Mouse (Mus musculus): Measurements from ENCODE around the gene Clec2g.
"Not testable (repeated sequence)": the region's sequence is repeated elsewhere in the genome, so short reads cannot be mapped to it uniquely, and the experiment has no call there.

Gene Clec2g

DNA sequence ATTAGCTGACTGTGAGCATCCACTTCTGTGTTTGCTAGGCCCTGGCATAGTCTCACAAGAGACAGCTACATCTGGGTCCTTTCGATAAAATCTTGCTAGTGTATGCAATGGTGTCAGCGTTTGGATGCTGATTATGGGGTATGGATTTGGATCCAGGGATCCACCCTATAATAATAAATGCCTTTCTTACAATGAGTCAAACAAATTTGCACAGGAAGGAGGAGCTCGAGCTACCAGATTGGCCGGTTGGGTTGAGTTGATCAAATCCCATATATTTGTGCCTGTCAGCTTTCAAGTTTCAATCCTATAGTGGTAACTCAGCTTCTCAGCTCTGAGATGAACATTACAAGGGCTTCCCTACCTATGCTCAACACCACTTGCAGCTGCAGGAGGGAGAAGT is at the start of gene Clec2g:
Gene Clec2g, plus strand, starts transcription at position 301 of the 400 bp plus-strand sequence.
- DNase-seq (ENCODE audit: low spot score in 2 of 2), result not testable (repeated sequence)

DNA sequence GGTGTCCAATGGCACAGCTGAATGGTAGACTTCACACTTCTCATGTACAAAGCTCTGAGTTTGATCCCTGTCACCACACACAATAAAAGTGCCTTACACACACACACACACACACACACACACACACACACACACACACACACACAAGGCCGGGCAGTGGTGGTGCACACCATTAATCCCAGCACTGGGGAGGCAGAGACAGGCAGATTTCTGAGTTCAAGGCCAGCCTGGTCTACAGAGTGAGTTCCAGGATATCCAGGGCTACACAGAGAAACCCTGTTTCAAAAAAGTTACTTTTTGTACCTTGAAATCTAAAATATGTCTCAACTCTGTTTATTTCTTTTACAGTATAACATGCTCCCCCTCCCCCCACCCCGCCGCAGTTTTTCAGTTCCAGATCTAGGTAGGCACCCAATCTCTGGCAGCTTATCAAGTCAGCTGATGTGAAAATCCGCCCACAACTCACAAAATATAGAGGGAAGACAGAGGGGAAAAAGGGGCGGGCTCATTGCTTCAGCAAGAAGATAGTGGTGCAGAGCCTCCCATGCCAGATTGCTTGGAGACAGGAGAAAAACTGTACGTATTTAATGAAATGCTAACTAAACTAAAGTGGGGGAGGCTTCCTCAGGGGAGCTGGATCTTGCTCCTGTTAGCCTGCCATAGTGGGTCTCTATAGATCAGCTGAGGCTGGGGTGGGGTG is 46.9 kb upstream of the Clec2g start, which contains the start of gene Clec2i:
Gene Clec2i, plus strand, starts transcription at position 498 of the 700 bp plus-strand sequence.
- peak; percentile 63 to 73 for DNase-seq (ENCODE audit: low spot score in 2 of 2)

DNA sequence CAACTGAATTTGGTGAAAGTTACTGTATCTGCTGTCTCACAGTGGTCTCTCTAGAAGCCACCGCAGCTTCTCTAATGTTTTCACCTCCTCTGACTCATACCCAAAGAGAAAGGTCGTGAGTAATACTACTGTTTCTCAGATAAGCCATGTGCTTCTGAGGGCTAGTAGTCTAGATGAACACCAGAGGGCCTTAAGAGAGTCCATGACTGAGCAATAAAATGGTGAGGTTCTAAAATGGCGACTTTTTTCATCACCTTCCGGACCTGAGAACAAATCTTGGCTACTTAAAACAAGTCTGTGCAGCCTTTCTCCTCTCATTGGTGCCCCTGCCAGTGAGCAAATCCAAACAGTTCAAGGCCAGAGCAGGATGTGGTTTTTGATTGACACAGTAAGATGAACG is 45.3 kb upstream of the Clec2g start:
- DNase-seq (ENCODE audit: low spot score in 2 of 2), result peak; percentile 79

DNA sequence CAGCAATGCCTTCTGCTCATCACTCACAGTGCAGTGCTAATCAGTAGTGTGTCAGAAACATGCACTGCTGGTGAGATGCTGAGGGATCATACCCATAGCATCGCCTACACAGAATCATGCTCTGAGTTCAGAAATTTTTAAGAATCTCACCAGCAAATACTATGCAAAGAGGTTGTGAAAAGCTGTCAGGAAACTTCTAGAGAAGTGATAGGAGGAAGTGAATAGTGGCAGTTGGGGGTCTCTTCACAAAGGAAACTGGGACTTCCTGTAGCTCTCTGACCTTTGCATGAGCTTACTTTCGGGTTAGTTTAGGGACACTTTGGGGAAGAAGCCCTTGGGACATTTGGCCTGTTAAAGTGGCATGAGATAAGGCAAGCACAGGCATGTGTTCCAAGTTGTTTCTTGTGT is 43.2 kb upstream of the Clec2g start, which contains the start of gene BC035044:
Gene BC035044, minus strand, starts transcription at position 179 of the 408 bp plus-strand sequence.
- peak; percentile 22 to 37 for DNase-seq (ENCODE audit: low spot score in 2 of 2)

DNA sequence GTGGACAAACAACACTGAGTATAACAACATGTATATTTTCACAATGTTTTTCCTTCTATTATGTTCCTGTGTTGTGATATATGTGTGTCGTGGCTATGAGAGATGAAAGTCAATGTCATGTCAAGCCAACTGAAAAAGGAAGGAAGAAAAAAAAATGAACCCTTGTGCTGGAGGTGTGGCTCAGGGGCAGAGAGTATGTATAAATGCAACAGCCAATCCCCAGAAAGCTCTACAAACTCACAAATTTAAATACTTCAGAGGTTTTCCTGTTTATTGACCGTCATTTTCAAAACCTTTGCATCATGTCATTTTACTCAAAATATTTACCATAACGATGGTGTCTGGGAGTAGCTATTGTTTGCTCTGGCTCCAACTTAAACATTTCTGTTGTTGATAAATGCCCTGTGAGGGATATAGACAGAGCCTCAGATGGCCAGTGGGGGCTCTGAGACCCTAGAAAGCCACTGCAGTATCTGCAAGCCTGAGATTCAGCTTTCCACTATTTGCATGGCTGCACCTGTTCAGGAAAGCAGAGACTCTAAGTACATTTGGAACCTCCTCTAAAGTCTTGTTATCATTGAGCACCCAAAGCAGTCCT is 38.7 kb upstream of the Clec2g start:
- DNase-seq (ENCODE audit: low spot score in 2 of 2), result no peak

DNA sequence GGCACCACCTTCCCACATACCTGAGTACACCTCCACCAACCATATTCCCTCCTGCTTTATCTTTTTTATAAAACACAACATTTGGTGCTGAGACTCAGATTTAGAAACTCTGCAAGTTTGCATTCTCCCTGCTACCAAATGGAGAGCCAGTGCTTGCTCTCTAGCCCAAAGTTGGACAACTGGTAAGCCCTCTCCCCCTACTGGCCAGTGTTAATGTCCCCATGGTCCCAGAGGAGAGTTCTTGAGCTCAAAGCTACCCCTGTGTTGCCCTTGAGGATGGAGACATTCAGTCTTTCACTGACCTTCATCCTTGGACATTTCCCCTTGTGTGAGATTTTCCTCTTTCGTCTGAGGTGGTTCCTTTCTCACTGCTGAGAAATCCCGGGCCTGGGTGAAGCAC is 34.1 kb upstream of the Clec2g start:
- no peak for DNase-seq (ENCODE audit: low spot score in 2 of 2)

DNA sequence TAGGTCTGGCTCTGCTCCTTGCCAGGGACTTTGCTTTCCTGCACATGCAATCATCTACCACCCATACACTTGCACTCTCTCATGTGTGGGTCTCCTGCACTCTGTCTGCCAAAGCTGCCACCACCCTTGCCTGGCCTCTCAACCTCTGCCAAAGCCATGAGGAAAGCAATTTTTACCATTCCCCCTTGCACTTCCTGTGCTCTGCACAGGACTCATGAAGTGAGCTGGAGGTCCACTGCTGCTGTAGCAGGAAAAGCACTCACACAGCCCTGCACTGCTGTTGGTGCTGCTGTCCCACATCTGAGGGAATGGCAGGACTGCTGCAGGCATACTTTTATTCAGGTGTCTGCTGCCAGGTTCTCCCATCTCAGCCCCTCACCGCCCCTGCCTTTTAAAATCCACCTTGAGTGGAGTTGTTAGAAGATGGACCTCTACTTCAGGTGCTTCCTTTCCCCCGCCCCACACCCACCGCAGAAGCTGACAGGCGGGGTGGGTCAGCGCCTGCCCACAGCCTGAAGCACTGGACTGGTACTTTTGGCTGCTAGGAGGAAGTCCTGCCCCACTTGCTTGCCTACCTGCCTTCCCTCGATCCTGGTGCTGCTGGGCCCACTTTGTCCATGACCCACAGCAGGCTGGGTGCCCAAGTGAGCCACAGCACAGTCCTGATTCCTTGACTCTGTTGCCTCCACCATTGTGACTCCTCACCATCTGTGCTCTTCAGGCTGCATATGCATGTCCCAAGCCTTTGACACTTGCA is 33.2 kb upstream of the Clec2g start:
- not testable (repeated sequence) for DNase-seq (ENCODE audit: low spot score in 2 of 2)

DNA sequence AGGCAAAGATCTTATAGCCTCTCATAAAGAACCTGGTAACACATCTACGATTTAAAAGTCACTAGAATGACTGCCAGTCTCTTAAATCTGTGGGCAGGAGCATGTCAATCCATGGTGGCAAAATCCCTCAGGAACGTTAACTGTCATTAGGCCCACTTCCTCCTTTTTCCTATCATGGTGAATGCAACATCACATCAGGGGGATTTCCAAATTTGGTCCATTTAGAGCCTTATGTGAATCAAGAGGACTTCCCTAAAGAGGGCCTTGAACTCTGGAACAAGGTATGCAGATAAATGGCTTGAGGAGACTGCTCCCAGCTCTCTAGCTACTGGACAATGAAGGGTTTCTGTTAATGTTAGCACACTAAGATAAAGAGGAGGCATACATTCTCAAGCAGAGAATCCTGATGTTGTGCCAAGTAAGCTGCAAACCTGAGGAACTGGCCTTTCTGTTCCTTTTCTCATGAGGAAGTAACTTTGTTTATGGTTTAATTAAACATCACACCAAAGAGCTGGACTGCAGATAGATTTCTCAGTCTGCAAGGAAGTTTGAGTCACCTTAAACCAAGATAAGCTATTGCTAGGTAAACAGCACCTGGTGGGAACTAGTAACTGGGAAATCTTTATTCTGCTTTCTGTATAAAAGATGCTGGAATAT is 20.5 kb upstream of the Clec2g start:
- no peak for DNase-seq (ENCODE audit: low spot score in 2 of 2)

DNA sequence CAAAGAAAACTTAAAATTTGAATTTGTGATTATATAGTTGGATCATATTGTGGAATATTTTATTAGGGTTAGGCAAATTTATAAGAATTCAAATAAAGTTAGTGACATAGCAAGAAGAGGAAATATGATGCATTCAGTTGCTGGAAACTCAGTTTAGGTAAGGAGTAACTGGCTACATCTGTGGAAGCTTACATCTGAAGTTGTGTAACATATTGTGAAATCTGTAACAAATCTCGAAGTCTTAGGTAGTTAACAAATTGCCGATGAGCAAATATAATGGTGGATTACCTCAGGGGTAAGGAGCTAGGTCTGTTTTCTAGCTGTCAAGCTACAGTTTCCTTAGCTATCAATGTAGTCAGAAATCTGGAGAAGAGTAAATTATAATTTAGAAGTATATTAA is 16.9 kb upstream of the Clec2g start:
- no peak for DNase-seq (ENCODE audit: low spot score in 2 of 2)

DNA sequence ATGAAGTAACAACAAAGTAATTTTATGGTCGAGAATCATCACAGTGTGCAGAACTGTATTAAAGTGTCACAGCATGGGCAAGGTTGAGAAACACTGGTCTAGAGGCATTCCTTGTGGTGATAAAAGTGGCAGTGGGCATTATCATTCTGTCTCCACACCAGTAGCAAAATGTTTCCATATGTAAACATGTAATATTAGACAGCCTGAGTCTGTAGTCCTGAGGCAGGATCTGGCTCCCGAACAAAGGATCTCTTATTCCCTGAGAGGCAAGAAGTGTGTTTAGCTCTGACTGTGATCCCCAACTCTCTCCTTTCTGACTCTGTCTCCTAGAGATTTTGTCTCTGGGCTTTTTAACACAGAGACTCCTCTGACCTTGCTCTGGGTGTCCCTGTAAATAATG is 1.1 kb upstream of the Clec2g start:
- DNase-seq (ENCODE audit: low spot score in 2 of 2), result no peak

DNA sequence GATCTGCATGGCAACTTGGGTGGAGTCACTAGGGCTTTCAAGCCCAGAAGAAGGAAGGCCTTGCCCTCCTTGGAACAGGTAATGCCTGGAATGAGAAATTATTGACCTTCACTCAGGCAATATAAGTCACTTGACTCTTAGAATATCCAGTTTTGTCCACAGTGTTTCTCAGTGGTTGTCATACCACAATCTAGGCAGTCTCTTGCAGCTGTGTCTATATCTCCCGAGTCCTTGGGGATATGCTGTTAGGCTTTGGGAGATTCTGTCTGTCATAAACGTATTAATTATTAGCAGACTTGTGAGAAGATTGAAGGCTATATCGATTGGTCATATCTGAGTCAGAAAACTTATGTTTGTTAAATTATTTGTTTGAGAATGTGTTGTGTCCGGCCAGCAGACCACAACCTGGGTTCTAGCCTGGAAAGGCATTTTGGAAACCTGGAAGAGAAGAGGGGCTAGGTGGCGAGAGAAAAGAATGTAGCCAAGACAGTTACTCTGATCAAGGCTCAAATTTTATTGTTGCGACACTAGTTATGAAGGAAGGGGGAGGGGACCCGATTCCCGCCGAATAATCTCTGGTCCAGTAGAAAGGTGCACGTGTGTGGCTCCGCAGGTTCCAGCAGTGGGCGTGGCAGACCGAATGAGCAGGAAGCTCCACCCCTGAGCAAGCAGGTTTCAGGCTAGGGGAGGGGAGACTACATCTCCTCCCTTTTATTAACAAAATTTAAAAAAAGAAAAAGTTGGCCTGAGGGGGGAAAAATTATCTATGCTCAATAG is 1.9 kb downstream of the Clec2g start:
- DNase-seq (ENCODE audit: low spot score in 2 of 2), result not testable (repeated sequence)

DNA sequence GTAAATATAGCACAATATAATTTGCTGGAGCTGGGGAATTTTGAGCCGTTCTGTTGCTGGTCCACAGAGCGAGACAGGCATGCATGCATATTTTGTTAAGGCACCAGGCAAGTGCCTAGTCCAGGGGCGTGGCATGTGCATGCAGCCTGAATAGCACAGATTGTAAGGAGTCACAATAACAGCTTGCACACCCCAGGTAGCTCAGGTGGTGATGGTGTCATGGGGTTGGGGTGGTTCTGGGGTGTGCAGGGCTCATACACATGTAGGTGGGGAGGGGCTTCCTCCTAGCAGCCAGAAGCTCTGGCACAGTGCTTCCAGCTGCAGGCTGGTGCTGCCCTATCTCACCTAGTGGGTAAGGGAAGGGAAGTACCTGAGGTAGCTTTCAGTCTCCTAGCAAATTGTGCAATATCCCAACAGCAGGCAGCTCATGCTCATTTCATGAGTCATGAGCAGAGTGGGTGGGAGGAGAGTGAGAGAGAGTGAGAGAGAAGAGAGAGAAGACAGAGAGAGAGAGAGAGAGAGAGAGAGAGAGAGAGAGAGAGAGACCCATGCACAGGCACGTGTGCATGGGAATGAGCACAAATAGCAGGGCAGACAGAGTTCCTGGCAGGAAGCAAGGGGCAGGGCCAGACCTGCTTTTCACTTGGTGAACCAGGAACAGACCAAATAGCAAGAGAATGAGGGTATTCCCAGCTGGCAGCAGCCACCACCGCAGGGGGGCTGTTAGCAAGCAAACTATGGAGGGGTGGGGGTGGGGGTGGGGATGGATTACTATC is 7.7 kb downstream of the Clec2g start:
- DNase-seq (ENCODE audit: low spot score in 2 of 2), result no peak

DNA sequence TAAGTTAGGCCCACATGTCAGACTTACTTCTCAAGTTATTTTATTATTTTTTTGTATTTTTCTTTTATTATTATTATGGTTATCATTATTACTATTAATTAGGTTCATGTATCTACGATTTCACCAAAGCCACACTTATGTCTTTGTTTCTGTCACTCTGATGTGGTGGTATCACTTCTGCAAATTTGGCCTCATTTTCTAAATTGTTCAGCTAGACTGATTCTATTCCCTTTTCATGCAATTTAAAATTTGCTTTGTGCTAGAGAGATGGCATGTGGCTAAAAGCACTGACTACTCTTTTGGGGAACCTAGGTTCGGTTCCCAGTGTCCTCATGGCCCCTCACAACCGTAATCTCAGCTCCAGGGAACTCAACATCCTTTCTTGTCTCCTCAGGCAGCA is 11.4 kb downstream of the Clec2g start:
- DNase-seq (ENCODE audit: low spot score in 2 of 2), result no peak

DNA sequence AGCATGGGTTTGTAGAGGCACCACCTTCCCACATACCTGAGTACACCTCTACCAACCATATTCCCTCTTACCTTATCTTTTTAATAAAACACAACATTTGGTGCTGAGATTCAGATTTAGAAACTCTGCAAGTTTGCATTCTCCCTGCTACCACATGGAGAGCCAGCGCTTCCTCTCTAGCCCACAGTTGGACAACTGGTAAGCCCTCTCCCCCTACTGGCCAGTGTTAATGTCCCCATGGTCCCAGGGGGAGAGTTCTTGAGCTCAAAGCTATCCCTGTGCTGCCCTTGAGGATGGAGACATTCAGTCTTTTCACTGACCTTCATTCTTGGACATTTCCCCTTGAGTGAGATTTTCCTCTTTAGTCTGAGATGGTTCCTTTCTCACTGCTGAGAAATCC is 26.9 kb downstream of the Clec2g start:
- DNase-seq (ENCODE audit: low spot score in 2 of 2), result no peak

DNA sequence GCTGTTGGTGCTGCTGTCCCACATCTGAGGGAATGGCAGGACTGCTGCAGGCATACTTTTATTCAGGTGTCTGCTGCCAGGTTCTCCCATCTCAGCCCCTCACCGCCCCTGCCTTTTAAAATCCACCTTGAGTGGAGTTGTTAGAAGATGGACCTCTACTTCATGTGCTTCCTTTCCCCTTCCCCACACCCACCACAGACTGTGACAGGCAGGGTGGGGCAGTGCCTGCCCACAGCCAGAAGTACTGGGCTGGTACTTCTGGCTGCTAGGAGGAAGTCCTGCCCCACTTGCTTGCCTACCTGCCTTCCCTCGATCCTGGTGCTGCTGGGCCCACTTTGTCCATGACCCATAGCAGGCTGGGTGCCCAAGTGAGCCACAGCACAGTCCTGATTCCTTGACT is 27.9 kb downstream of the Clec2g start:
- not testable (repeated sequence) for DNase-seq (ENCODE audit: low spot score in 2 of 2)

DNA sequence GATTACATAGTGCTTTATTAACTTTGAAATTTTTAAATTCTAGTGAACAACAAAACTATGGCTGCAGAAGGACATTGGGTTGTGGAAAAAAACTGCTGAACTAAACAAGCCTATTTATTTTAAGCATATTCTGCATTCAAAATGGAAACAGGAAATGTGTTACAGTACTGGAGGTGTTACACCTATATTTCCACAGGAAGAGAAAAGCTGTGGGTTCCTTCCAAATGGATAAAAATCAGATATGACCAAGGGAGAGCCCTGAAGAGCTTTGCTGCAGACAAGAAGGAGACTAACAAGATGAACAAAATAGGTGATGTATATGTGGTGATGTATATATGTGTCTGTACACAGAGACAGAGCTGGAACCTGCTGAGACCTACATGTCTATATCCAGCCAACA is 30.3 kb downstream of the Clec2g start:
- no peak for DNase-seq (ENCODE audit: low spot score in 2 of 2)

DNA sequence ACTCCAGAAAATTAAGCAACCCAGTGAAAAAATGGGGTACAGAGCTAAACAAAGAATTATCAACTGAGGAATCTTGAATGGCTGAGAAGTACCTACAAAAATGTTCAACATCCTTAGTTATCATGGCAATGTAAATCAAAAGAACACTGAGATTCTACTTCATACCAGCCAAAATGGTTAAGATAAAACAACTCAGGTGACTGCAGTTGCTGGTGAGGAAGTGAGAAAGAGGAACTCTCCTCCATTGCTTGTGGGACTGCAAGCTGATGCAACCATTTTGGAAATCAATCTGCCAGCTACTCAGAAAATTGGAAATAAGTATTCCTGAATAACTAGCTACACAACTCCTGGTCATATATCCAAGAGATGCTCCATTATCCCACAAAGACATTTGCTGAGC is 34.3 kb downstream of the Clec2g start:
- no peak for DNase-seq (ENCODE audit: low spot score in 2 of 2)

DNA sequence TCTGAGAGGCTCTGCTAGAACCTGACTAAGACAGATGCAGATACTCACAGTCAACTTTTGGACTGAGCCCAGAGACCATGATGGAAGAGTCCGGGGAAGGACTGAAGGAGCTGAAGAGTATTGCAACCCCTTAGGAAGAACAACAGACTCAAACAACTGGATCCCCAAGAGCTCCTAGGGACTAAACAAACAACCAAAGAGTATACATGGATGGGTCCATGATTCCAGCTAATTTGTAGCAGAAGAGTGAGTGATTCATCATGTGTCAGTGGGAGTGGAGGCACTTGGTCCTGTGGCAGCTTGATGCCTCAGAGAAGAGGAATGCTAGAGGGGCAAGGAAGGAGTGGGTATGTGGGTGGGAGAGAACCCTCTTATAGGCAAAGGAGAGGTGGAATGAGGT is 35.6 kb downstream of the Clec2g start:
- no peak for DNase-seq (ENCODE audit: low spot score in 2 of 2)

DNA sequence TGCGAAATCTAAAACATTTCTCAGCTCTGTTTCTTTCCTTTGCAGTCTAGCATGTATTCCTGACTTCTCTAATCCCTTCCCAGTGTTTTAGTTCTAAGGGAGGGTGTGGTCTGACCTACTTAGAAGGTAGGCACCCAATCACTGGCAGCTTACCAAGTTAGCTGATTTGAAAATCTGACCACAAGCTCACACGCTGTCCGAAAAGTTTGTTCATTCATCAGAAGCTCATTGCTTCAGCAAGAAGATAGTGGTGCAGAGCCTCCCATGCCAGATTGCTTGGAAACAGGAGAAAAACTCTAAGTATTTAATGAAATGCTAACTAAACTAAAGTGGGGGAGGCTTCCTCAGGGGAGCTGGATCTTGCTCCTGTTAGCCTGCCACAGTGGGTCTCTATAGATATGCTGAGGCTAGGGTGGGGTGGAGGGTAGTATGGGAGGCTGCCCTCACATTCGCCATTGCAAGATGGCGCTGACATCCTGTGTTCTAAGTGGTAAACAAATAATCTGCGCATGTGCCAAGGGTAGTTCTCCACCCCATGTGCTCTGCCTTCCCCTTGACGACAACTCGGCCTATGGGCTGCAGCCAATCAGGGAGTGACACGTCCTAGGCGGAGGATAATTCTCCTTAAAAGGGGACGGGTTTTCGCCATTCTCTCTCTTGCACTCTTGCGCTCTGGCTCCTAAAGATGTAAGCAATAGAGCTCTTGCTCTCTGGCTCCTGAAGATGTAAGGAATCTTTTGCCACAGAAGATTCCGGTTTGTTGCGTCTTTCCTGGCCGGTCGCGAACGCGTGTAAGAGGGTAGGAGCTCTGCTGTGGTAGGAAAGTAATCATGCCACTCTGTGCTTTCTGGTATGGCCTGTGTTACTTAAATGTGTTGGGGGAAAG is 36.6 kb downstream of the Clec2g start:
- DNase-seq (ENCODE audit: low spot score in 2 of 2), result not testable (repeated sequence)
